ENCODE assay signal across 13 mouse cellular contexts in the genomic region with DNA sequence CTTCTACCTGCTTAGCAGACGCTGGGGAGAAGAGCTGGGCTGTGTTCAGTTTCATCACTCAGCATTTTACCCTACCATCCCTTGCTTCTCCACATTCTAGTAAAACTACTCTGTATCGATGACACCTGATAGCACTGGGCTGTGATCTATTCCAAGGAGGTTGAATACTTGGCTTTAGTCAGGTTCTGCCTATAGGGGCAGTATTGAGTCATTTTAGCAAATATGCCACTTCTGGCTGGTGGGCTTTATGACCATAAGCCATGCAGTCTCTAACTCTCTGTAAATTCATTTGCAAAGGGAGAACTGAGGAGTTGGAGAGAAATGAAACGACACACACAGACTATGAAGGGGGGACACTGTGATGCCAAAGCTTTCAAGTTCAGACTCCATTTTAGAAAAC. TPM values are rescaled to one million over a fixed set of nuclear protein-coding genes. Genes with fewer than 3 reads are reported as not detected.
DNase-seq lines count a peak whose midpoint lies in the region; ATAC-seq lines count a peak whose summit lies in the region.
"Had no signal": no experiment of that assay in that cellular context is flagged by ENCODE, and none has a peak within 500 bp of the region (broad histone marks: within the 10 kb centered on the region; RNA-seq: fewer than 3 reads in every experiment).

No protein-coding gene starts in this region.

- H3K4me1 ChIP-seq in kidney, embryonic 14.5 days (ENCODE audit: control insufficient read depth, insufficient read depth, low read length), result no peaks in the 10 kb centered on the region
- H3K4me1 ChIP-seq: hindbrain, embryonic 15.5 days; liver, embryonic 13.5 days had no signal

- DNase-seq in kidney, adult 9 months, result peak; percentile 11
- DNase-seq in A20 (ENCODE audit: low read depth, low spot score) (peak; percentile 29), ES-CJ7 (ENCODE audit: low read depth, low spot score) (peak; percentile 47)
- DNase-seq in forelimb bud, embryonic 11.5 days (ENCODE audit: low read depth, low spot score), result peak; percentile 21
- no peak for DNase-seq in gastrocnemius, postnatal 4 days (ENCODE audit: low spot score in 2 of 2)
- no peak for DNase-seq in Muller cell, postnatal 12 days (ENCODE audit: inconsistent ontology term)
- DNase-seq: liver, embryonic 13.5 days; right cerebral cortex, postnatal 25 days had no signal

- no peaks in the 10 kb centered on the region for H3K27me3 ChIP-seq in kidney, embryonic 14.5 days (ENCODE audit: control insufficient read depth, insufficient read depth, low read length)
- H3K27me3 ChIP-seq: hindbrain, embryonic 15.5 days; liver, embryonic 13.5 days had no signal

- H3K4me2 ChIP-seq in kidney, embryonic 14.5 days (replicated peaks; ENCODE audit: low read depth, low read length), result no peak overlapping the region
- H3K4me2 ChIP-seq: hindbrain, embryonic 15.5 days; liver, embryonic 13.5 days had no signal

- H3K9me3 ChIP-seq in kidney, embryonic 14.5 days (ENCODE audit: control insufficient read depth, low read length), result no peaks in the 10 kb centered on the region
- H3K9me3 ChIP-seq: hindbrain, embryonic 15.5 days; liver, embryonic 13.5 days had no signal

- no peaks in the 10 kb centered on the region for H3K36me3 ChIP-seq in kidney, embryonic 14.5 days (ENCODE audit: control insufficient read depth, insufficient read depth, low read length)
- H3K36me3 ChIP-seq: hindbrain, embryonic 15.5 days; liver, embryonic 13.5 days had no signal

- 52% methylated on average over 3 of the region's 3 CpGs for WGBS in kidney, embryonic 14.5 days

- H3K27ac ChIP-seq in kidney, embryonic 14.5 days (ENCODE audit: low read depth, low read length), result no peak overlapping the region
- H3K27ac ChIP-seq: hindbrain, embryonic 15.5 days; liver, embryonic 13.5 days had no signal

- ATAC-seq in kidney, embryonic 14.5 days (ENCODE audit: low FRiP score, low TSS enrichment), result no peak

- no peak overlapping the region for H3K9ac ChIP-seq in kidney, embryonic 14.5 days (ENCODE audit: low read depth, low read length)
- H3K9ac ChIP-seq: hindbrain, embryonic 15.5 days; liver, embryonic 13.5 days had no signal

- H3K4me3 ChIP-seq in kidney, embryonic 14.5 days (ENCODE audit: low read length), result no peak overlapping the region
- H3K4me3 ChIP-seq: hindbrain, embryonic 15.5 days; liver, embryonic 13.5 days had no signal

RNA-seq across cellular contexts. Expression of gene Tmem92, which starts 55.6 kb away (rescaled TPM):
- not detected in 2 replicates for polyA plus RNA-seq in kidney, embryonic 14.5 days (2014; fragmentation: Nextera tagmentation; extraction: Ambion mirVana)
- not detected for total RNA-seq in gastrocnemius, postnatal 4 days (2021)
- total RNA-seq: layer of hippocampus, postnatal 25 days had no signal
- polyA plus RNA-seq: gonadal fat pad, adult 2 months; hindbrain, embryonic 15.5 days; liver, embryonic 13.5 days; testis, adult 2 months had no signal

Comparison
In these comparisons a context has a peak if more than half of its experiments do, and no peak if none do; other contexts are left out.
1. DNase-seq: peak in kidney, adult 9 months (single experiment), A20 (single experiment), ES-CJ7 (single experiment) and forelimb bud, embryonic 11.5 days (single experiment); none in gastrocnemius, postnatal 4 days (0 of 2) and Muller cell, postnatal 12 days (single experiment).